Mouse (Mus musculus) CH12.LX (cell line): ENCODE measurements around the gene Farsa. TPM values are rescaled to one million over a fixed set of nuclear protein-coding genes. Genes with fewer than 3 reads are reported as not detected.

Experiments
- DNase-seq: peaks from one replicate; pipeline ENCODE4 v3.0.0-alpha.2; 2013; ENCODE audit errors: extremely low read depth
- H3K27ac ChIP-seq: 2 replicates; pipeline ENCODE4 v1.5.1; 2012; ENCODE audit warnings: low read depth, mild to moderate bottlenecking, control low read depth, moderate library complexity; ENCODE audit not compliant: insufficient read depth
- H3K27me3 ChIP-seq: replicated peaks from 2 replicates; pipeline ENCODE3; 2012; ENCODE audit warnings: inconsistent platforms
- H3K36me3 ChIP-seq, 2 experiments: replicated peaks in 1 of 2; 2 replicates each; pipeline versions ENCODE3 to v1.6.1; 2012; ENCODE audit warnings: inconsistent platforms in 1 of 2, low read length in 1 of 2, mild to moderate bottlenecking in 1 of 2, mixed read lengths in 1 of 2, moderate library complexity in 1 of 2; ENCODE audit not compliant: control insufficient read depth in 1 of 2, insufficient read depth in 1 of 2
- H3K4me1 ChIP-seq, 2 experiments: 2 replicates each; pipeline ENCODE4 v1.6.1; 2012; ENCODE audit warnings: inconsistent platforms in 1 of 2, moderate library complexity in 1 of 2; ENCODE audit not compliant: insufficient read depth in 2 of 2, control insufficient read depth in 1 of 2
- H3K4me2 ChIP-seq: 2 replicates; pipeline ENCODE4 v1.6.1; 2012; ENCODE audit warnings: low read depth, mild to moderate bottlenecking, control low read depth; ENCODE audit not compliant: poor library complexity, insufficient read depth, severe bottlenecking
- H3K4me3 ChIP-seq, 3 experiments: fragments of 150-350 bp in 1 of 3; sonication (generic) in 1 of 3; replicated peaks in 1 of 3; 2 replicates each; pipeline versions ENCODE3 to v1.5.1; 2011 to 2012; ENCODE audit warnings: low read depth in 2 of 3, low read length in 2 of 3, mild to moderate bottlenecking in 2 of 3, moderate library complexity in 2 of 3, control low read depth in 1 of 3, improper control_type of control experiment in 1 of 3, inconsistent platforms in 1 of 3, mixed read lengths in 1 of 3; ENCODE audit not compliant: poor library complexity in 1 of 3
- H3K79me2 ChIP-seq: replicated peaks from 2 replicates; pipeline ENCODE4 v1.6.1; 2012; ENCODE audit warnings: mild to moderate bottlenecking, moderate library complexity; ENCODE audit not compliant: control insufficient read depth, poor library complexity, insufficient read depth, severe bottlenecking; ENCODE audit errors: extremely low read depth
- H3K9ac ChIP-seq: 2 replicates; pipeline ENCODE4 v1.6.1; 2012; ENCODE audit warnings: low read depth, mild to moderate bottlenecking, control low read depth, moderate library complexity; ENCODE audit not compliant: insufficient read depth
- H3K9me3 ChIP-seq: replicated peaks from 2 replicates; pipeline ENCODE3; 2012; ENCODE audit warnings: low read length, inconsistent platforms, mixed read lengths
- BHLHE40 ChIP-seq: IDR thresholded peaks from 2 replicates; pipeline ENCODE4 v1.6.1; 2011; ENCODE audit warnings: mild to moderate bottlenecking, low read depth, low read length, improper control_type of control experiment
- CHD1 ChIP-seq: IDR thresholded peaks from 2 replicates; pipeline ENCODE4 v1.6.1; 2012; ENCODE audit warnings: low read depth, low read length, improper control_type of control experiment, inconsistent platforms
- CTCF ChIP-seq, 2 experiments: IDR thresholded peaks in 1 of 2; conservative IDR thresholded peaks in 1 of 2; 2 replicates each; pipeline ENCODE4 v1.5.1; 2011 to 2012; ENCODE audit warnings: low read depth in 2 of 2, low read length in 2 of 2, improper control_type of control experiment in 1 of 2, inconsistent platforms in 1 of 2, mild to moderate bottlenecking in 1 of 2, moderate library complexity in 1 of 2
- E2F4 ChIP-seq: IDR thresholded peaks from 2 replicates; pipeline ENCODE4 v1.6.1; 2011; ENCODE audit warnings: low read depth, low read length, improper control_type of control experiment; ENCODE audit not compliant: insufficient replicate concordance
- GABPA ChIP-seq: IDR thresholded peaks from 2 replicates; pipeline ENCODE4 v1.6.1; 2012; ENCODE audit warnings: low read depth, low read length, improper control_type of control experiment, inconsistent platforms; ENCODE audit not compliant: insufficient replicate concordance
- IRF4 ChIP-seq: IDR thresholded peaks from 2 replicates; pipeline ENCODE4 v1.6.1; 2014; ENCODE audit warnings: low read depth, mild to moderate bottlenecking, inconsistent platforms, low read length, improper control_type of control experiment
- JUN ChIP-seq: IDR thresholded peaks from 2 replicates; pipeline ENCODE4 v1.6.1; 2011; ENCODE audit warnings: low read depth, mild to moderate bottlenecking, low read length, improper control_type of control experiment, moderate library complexity; ENCODE audit not compliant: insufficient read depth
- KAT2A ChIP-seq: IDR thresholded peaks from 2 replicates; pipeline ENCODE4 v1.6.1; 2012; ENCODE audit warnings: low read length, improper control_type of control experiment, inconsistent platforms; ENCODE audit not compliant: insufficient replicate concordance
- MAX ChIP-seq: IDR thresholded peaks from 2 replicates; pipeline ENCODE4 v1.6.1; 2011; ENCODE audit warnings: low read length, improper control_type of control experiment
- MXI1 ChIP-seq: IDR thresholded peaks from 2 replicates; pipeline ENCODE4 v1.6.1; 2011; ENCODE audit warnings: mild to moderate bottlenecking, low read depth, low read length, improper control_type of control experiment
- NELFE ChIP-seq: IDR thresholded peaks from 2 replicates; pipeline ENCODE4 v1.6.1; 2011; ENCODE audit warnings: low read depth, low read length, improper control_type of control experiment
- RAD21 ChIP-seq: IDR thresholded peaks from 2 replicates; pipeline ENCODE4 v1.6.1; 2011; ENCODE audit warnings: low read depth, mild to moderate bottlenecking, low read length, improper control_type of control experiment, moderate library complexity
- SIN3A ChIP-seq: IDR thresholded peaks from 2 replicates; pipeline ENCODE4 v1.6.1; 2012; ENCODE audit warnings: low read length, improper control_type of control experiment, inconsistent platforms
- TBP ChIP-seq: conservative IDR thresholded peaks from 2 replicates; pipeline ENCODE4 v1.6.1; 2011; ENCODE audit warnings: low read depth, low read length, improper control_type of control experiment
- ZC3H11A ChIP-seq: IDR thresholded peaks from 2 replicates; pipeline ENCODE4 v1.6.1; 2012; ENCODE audit warnings: low read depth, mild to moderate bottlenecking, inconsistent platforms, low read length, improper control_type of control experiment
- ZKSCAN1 ChIP-seq: IDR thresholded peaks from 2 replicates; pipeline ENCODE4 v1.6.1; 2012; ENCODE audit warnings: low read depth, inconsistent platforms, low read length, improper control_type of control experiment, borderline replicate concordance
- dilution Hi-C: fragments of 300-500 bp; cut with MboI; formaldehyde crosslinking; loops from 2 replicates; pipeline ENCODE4 v1.14.3; 2020; ENCODE audit warnings: low sequenced_read_pairs; ENCODE audit not compliant: extremely low pct_unique_long_range_greater_than_20kb, extremely low pct_ligation_motif_present
- in situ Hi-C: fragments of 300-500 bp; cut with MboI; formaldehyde crosslinking; loops from 3 replicates; pipeline ENCODE4 v1.14.3; 2019; ENCODE audit warnings: low sequenced_read_pairs, low pct_ligation_motif_present, low pct_unique_long_range_greater_than_20kb, mixed read lengths
- polyA plus RNA-seq: library from polyadenylated mRNA; unstranded; fragments of >175 nt; gene quantifications from 2 replicates; pipeline ENCODE4 v1.2.1, GENCODE M21; 2012; ENCODE audit warnings: low read depth; ENCODE audit not compliant: insufficient read length
- total RNA-seq, 2 experiments: library from RNA; depleted of rRNA; stranded (reverse); fragments of 300-350 nt in 1 of 2; fragments of >200 nt in 1 of 2; gene quantifications; 2 replicates each; pipeline ENCODE4 v1.2.3; 2012 to 2014

The Farsa gene
- total and polyA plus RNA-seq, 3 experiments, result 142 to 175 (median 146) TPM

DNA sequence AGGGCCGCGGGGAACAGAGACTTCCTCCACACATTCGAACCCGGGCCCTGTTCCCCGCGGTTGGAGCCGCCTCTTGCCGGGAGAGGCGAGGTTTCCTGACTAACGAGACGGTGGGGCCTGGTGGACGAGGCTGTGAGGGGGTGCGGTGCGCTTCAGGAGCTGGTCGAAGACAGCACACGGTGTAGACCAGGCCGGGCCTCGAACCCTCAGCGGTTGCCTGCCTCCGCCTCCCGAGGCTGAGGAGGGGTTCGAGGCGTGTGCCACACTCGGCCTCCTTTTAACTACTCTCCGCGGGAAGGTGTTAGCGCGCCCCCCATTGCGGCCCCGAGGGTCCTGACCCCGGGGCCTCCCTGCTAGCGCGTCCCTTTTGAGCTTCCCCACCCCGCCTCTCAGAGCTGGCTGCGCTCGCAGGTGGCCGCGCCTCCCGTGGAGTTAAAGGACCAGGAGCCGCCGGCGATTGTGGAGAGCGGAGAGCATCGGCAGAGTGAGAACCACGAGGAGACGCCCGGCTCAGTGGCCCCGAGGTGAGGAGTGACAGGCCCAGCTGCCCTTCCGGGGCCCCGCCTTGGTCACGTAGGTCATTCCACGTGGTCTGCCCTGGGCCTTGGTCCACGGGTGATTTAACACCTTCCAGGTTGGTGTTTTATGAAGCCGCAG, 15.6 kb downstream of the Farsa start:
- peaks cover 23 to 70% of the 10 kb centered on the region in 2 experiments for H3K36me3 ChIP-seq
- H3K9me3 ChIP-seq, result no peaks in the 10 kb centered on the region
- no peaks in the 10 kb centered on the region for H3K4me1 ChIP-seq
- no peak overlapping the region for H3K4me2 ChIP-seq
- TF ChIP-seq NELFE (no peak), IRF4 (no peak), CHD1 (no peak), KAT2A (no peak), CTCF (conservative IDR thresholded peaks at IDR 0.05 in 1 of 2, IDR thresholded peaks at IDR 0.05 in 1 of 2; ENCODE audit: low read depth in 2 of 2, low read length in 2 of 2) (no peak), RAD21 (no peak)
- dilution Hi-C loops, result no loop called here
- no peak for DNase-seq
- H3K9ac ChIP-seq, result no peak overlapping the region
- H3K27ac ChIP-seq, result no peak overlapping the region
- H3K4me3 ChIP-seq, result no peak overlapping the region
- in situ Hi-C loops, result no loop called here
- H3K79me2 ChIP-seq, result no peaks in the 10 kb centered on the region
- H3K27me3 ChIP-seq, result no peaks in the 10 kb centered on the region

DNA sequence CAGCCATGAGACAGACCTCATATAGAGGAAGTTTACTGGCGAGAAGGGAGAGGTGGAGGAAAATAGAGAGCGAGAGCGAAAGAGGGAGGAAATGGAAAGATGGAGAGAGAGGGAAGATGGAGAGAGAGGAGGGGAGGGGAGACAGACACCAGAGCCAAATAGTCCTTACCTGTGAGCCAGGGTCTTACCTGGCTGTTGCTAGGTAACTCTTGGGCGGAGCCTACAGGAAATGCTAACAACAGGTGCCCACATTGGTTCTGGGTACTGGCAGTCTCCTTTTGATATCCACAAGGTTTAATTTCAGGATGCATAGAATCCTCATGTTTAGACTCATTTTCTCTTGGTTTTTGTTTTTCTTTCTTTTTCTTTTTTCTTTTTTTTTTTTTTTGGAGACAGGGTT, 16.2 kb downstream of the Farsa start:
- H3K4me1 ChIP-seq, result no peaks in the 10 kb centered on the region
- no peak overlapping the region for H3K4me3 ChIP-seq
- dilution Hi-C loops, result no loop called here
- no peak overlapping the region for H3K9ac ChIP-seq
- no peak for DNase-seq
- H3K79me2 ChIP-seq, result no peaks in the 10 kb centered on the region
- peaks cover 18 to 67% of the 10 kb centered on the region in 2 experiments for H3K36me3 ChIP-seq
- no peak for TF ChIP-seq IRF4
- TF ChIP-seq SIN3A, result no peak
- no peak for TF ChIP-seq ZC3H11A
- TF ChIP-seq JUN, result no peak
- no peak for TF ChIP-seq E2F4
- TF ChIP-seq KAT2A, result no peak
- in situ Hi-C loops, result no loop called here
- H3K9me3 ChIP-seq, result no peaks in the 10 kb centered on the region
- H3K27me3 ChIP-seq, result no peaks in the 10 kb centered on the region
- no peak overlapping the region for H3K4me2 ChIP-seq
- no peak overlapping the region for H3K27ac ChIP-seq

DNA sequence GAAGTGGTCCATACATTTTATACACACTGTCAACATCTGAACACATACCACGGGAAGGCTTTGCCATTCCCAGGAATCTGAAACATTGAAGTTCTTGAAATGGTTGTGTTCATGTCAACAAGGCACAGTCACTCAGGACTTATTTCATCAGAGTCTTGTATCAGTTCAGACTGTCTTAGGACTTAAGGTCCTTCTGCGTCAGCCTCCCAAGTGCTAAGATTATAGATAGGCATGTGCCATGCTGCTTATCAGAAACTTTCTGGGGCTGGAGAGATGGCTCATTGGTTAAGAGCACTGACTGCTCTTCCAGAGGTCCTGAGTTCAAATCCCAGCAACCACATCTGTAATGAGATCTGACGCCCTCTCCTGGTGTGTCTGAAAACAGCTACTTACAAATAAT, 17.6 kb downstream of the Farsa start:
- Histone ChIP-seq H3K9me3 (no peaks in the 10 kb centered on the region), H3K9ac (no peak overlapping the region), H3K4me2 (no peak overlapping the region), H3K36me3 (peaks cover 4 to 53% of the 10 kb centered on the region in 2 experiments), H3K4me1 (no peaks in the 10 kb centered on the region), H3K27me3 (no peaks in the 10 kb centered on the region), H3K4me3 (no peak overlapping the region), H3K27ac (no peak overlapping the region), H3K79me2 (no peaks in the 10 kb centered on the region)
- TF ChIP-seq CHD1 (no peak), MAX (no peak), MXI1 (no peak), GABPA (no peak), ZKSCAN1 (no peak), BHLHE40 (no peak), E2F4 (no peak), TBP (no peak)
- in situ Hi-C loops, result no loop called here
- no peak for DNase-seq
- dilution Hi-C loops, result no loop called here
